Mouse (Mus musculus): ENCODE measurements around the gene Syn2.
A peak's percentile ranks its signal among the peaks of the same experiment; 100 is the strongest.

The Syn2 gene

GRCm38 (mm10) chr6:115251531-115251985 lies 116.9 kb downstream of the Syn2 start:
- DNase-seq, result no peak

- DNase-seq, result no peak
Measured at GRCm38 (mm10) chr6:115252099-115252873, 117.6 kb downstream of the Syn2 start, which contains the start of gene Timp4. Gene Timp4, minus strand, starts transcription at chr6:115252205.

GRCm38 (mm10) chr6:115255171-115255570 lies 120.5 kb downstream of the Syn2 start:
- no peak for DNase-seq

GRCm38 (mm10) chr6:115260507-115260906 lies 125.8 kb downstream of the Syn2 start:
- no peak for DNase-seq

GRCm38 (mm10) chr6:115266791-115267190 lies 132.1 kb downstream of the Syn2 start:
- no peak for DNase-seq

GRCm38 (mm10) chr6:115267916-115268315 lies 133.2 kb downstream of the Syn2 start:
- peak in 1 of 2 experiments; percentile 7 for DNase-seq

GRCm38 (mm10) chr6:115268551-115269385 lies 134.1 kb downstream of the Syn2 start:
- DNase-seq, result no peak

GRCm38 (mm10) chr6:115269561-115269960 lies 134.9 kb downstream of the Syn2 start:
- DNase-seq, result no peak

GRCm38 (mm10) chr6:115270085-115270484 lies 135.4 kb downstream of the Syn2 start:
- DNase-seq, result no peak

- DNase-seq, result no peak
Measured at GRCm38 (mm10) chr6:115271326-115271725, 136.6 kb downstream of the Syn2 start.

GRCm38 (mm10) chr6:115271866-115272271 lies 137.2 kb downstream of the Syn2 start:
- DNase-seq, result no peak

GRCm38 (mm10) chr6:115273346-115273745 lies 138.6 kb downstream of the Syn2 start:
- DNase-seq, result no peak

- no peak for DNase-seq
Measured at GRCm38 (mm10) chr6:115274705-115275104, 140.0 kb downstream of the Syn2 start.

GRCm38 (mm10) chr6:115275116-115275815 lies 140.6 kb downstream of the Syn2 start:
- DNase-seq, result no peak

GRCm38 (mm10) chr6:115278086-115278485 lies 143.4 kb downstream of the Syn2 start:
- no peak for DNase-seq

- DNase-seq, result no peak
Measured at GRCm38 (mm10) chr6:115279639-115280038, 144.9 kb downstream of the Syn2 start.

GRCm38 (mm10) chr6:115284153-115284552 lies 149.5 kb downstream of the Syn2 start:
- DNase-seq, result no peak

- no peak for DNase-seq
Measured at GRCm38 (mm10) chr6:115286441-115286840, 151.7 kb downstream of the Syn2 start.

GRCm38 (mm10) chr6:115288223-115288622 lies 153.5 kb downstream of the Syn2 start:
- no peak for DNase-seq

- DNase-seq, result no peak
Measured at GRCm38 (mm10) chr6:115290561-115290960, 155.9 kb downstream of the Syn2 start.

GRCm38 (mm10) chr6:115291068-115291467 lies 156.4 kb downstream of the Syn2 start:
- DNase-seq, result no peak

GRCm38 (mm10) chr6:115291823-115292222 lies 157.1 kb downstream of the Syn2 start:
- DNase-seq, result no peak

- DNase-seq, result no peak
Measured at GRCm38 (mm10) chr6:115292621-115293020, 157.9 kb downstream of the Syn2 start.
